Mouse (Mus musculus) bone marrow macrophage, adult 2 months (primary cell): ENCODE measurements around the gene Usp31.

Source experiments
- CTCF ChIP-seq: IDR thresholded peaks from 2 replicates; pipeline ENCODE4 v1.5.1; 2012; ENCODE audit warnings: low read depth, mild to moderate bottlenecking, low read length, moderate library complexity
- POLR2A ChIP-seq: IDR thresholded peaks from 2 replicates; pipeline ENCODE4 v1.6.1; 2012; ENCODE audit warnings: mild to moderate bottlenecking, low read depth, low read length, borderline replicate concordance

DNA sequence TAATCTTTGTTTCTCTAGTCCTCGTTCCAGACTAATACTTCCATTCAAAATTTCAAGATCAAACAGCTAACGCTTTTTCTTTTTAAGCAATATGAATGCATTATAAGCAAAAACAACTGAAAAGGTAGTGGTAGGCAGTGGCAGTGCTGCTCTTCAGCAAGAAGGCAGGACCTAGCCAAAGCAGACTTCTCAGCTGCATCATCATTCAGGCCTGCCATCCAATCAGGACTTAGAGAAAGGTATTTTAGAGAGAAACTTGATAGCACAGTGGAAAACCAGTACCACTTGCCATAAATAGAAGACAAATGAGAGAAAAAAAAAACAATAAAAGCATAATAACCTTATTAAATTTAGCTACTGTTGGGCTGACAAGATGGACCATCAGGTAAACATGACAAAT, 2.0 kb downstream of the Usp31 start:
- no peak for TF ChIP-seq CTCF
- no peak for TF ChIP-seq POLR2A
